Mouse (Mus musculus) testis, adult 2 months (tissue): ENCODE measurements around the gene Shc4.

Source experiments
- CTCF ChIP-seq: fragments of 200-500 bp; IDR thresholded peaks from 2 replicates; pipeline ENCODE4 v1.5.1; 2012; ENCODE audit warnings: low read depth, mild to moderate bottlenecking, inconsistent platforms, low read length, moderate library complexity; ENCODE audit not compliant: control insufficient read depth, insufficient read depth, insufficient replicate concordance
- POLR2A ChIP-seq: fragments of 200-500 bp; IDR thresholded peaks from 2 replicates; pipeline ENCODE4 v1.6.1; 2012; ENCODE audit warnings: low read depth, mild to moderate bottlenecking, inconsistent platforms, low read length, moderate library complexity; ENCODE audit not compliant: control insufficient read depth

DNA sequence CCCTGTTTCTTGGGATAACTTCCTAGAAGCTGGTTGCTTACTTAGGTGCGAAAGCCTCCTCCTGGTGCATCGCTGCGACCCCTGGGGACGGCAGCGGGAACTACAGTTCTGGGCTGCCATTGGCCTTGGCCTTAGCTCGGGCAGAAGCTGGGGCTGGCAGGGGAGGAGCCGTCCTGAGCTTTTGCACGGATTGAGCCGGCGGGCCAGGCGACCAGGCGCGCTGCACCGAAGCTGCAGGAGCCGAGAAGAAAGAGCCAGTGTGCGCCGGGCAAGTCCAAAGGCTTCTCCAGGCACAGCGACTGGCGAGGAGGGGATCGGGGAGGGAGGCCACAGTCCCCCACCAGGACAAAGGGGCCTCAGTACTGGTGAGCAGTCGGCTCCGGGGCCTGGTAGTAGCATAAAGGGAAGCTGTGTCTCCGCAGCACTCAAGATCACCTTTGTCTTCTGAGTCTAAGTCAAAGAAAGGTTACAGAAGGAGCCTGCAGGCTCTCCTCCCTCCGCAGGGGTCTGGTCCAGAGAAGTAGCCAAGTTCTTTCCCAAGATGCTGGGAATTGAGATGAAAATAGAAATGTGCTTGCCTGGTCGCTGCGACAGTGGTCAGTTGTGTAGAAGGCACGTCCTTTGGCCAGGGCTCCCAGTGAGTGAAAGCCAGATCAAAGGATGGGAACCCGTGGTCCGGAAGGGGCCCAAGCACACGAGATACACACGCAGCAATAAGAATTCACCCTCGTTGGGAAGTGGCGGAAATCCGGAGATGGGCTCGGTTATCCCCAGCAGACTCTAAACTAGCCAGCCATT lies 8.0 kb upstream of the Shc4 start:
- TF ChIP-seq POLR2A (no peak), CTCF (peak; percentile 95)
